Mouse (Mus musculus) lung, postnatal 36 days (tissue): Measurements from ENCODE around the gene Cobl.
A peak's percentile ranks its signal among the peaks of the same experiment; 100 is the strongest.

Experiments
- DNase-seq: peaks from one replicate; pipeline ENCODE4 v3.0.0; 2022; ENCODE audit warnings: mixed read lengths

Gene Cobl

GRCm38 (mm10) chr11:12216897-12217296 is 247.9 kb downstream of the Cobl start:
- DNase-seq: no peak

DNA sequence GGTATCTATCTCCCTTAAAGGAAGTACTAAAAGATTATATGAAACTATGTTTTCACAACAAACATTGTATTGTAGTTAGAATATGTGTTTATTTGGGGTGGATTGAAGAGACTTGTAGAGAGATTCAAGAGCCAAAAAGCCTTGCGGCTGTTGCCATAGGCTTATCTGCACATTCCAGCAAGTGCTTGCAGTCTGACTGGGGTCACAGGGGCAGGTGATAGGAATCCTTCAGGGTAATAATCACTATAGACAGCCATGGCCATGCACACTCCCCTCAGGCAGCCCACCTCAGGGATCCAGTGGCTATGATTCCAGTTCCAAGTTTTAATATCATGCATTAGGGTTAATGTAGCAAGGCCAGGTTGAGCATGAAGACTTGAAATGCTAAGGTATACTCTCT is 249.2 kb downstream of the Cobl start:
- DNase-seq: no peak

GRCm38 (mm10) chr11:12208574-12208973 is 256.2 kb downstream of the Cobl start:
- DNase-seq: no peak

DNA sequence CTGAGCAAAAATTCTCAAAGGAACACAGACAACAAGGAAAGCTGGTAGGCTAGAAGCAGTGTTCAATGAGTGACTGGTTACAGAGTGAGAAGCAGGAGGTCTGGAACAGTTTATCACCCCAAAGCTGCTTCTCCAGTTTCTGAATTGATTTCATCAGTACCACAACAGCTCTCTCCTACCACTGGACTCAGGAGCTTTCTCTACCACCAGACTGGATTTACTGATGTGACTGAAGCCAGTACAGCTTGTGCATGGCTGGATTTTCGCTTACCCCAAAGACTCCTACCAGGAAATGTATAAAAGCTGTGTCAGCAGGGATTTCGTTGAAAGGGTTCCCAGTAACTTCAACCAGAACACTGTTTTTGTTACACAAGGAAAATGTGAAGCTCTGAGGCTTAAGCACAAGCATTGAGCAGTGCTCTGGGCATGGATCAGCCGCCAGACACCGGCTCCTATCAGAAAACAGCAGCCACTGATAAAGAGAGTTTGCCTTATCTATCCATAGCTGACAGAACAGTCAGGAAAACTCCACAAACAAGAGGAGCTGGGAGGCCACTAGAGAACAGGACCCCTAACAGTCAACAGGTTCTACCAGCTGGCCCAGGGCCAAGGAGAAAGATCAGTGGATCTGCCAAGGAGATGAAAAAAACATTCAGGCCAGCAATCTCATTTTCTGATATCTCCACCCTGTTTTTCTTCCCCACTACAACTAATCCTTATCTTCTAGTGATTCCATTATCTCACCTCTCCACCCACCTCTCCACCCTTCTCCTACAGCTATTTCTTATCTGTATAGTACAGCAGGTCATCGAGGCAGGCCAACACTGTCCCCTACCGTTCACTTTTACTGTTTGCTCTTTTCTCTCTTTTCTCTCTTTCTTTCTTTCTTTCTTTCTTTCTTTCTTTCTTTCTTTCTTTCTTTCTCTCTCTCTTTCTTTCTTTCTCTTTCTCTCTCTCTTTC is 259.3 kb downstream of the Cobl start:
- no peak for DNase-seq

GRCm38 (mm10) chr11:12199441-12199840 is 265.3 kb downstream of the Cobl start:
- no peak for DNase-seq

GRCm38 (mm10) chr11:12198700-12199349 is 265.9 kb downstream of the Cobl start:
- DNase-seq: peak; percentile 77

DNA sequence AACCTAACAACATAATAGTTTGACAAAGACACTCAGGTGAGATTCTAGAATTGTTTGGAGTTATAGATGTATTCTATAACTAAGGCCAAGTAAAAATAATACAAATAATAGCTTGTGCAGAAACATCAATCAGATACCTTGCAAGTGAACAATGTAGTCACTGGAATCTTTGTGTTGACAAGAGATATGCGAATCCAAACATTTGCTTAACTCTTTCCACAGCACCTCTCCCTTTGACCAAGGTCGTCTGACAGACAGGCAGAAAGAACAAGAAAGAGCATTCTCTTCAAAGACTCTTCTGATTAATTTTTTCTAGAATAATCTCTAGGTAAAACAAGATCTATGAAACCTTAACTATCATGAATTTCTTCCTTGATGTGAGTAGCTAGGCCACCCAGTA is 266.7 kb downstream of the Cobl start:
- DNase-seq: no peak

GRCm38 (mm10) chr11:12197542-12197941 is 267.2 kb downstream of the Cobl start:
- no peak for DNase-seq

DNA sequence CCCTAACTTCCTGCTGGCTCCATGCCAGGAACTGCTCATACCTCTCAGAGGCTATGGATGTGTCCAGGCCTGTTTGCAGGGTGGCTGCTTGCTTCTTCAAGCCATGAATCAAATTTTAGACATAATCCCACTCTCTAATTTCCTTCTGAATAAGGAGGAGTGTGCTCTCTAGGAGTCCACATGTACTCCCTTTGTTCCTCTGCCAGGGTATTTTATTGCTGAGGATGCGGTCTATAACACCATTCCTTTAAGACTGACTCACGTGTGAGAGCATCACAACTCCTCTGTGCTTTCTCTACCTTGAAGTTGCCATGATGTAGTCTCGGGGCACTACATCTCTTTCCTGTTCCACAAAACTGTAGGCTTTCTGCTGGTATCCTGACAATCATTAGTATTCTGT is 269.4 kb downstream of the Cobl start:
- no peak for DNase-seq

DNA sequence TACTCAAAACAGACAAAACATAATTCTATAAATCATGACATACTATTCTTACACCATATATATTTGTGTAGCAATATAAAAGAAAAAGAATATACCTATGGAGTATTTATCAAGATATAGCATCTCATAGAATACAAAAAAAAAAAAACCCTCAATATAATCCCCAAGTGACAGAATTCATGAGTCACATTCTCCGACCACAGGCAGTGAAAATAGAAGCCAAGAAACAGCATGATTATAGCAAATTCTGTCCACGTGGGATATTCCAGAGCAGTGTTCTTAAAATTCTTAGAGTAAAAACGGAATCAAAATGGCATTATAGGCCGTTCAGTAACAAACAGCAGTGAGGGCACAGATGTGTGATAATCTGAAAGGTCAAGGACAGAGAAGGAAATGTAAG is 271.4 kb downstream of the Cobl start:
- DNase-seq: no peak

GRCm38 (mm10) chr11:12191386-12191785 is 273.4 kb downstream of the Cobl start:
- no peak for DNase-seq

- no peak for DNase-seq
Observed at GRCm38 (mm10) chr11:12190417-12190816, 274.3 kb downstream of the Cobl start.
